Mouse (Mus musculus): ENCODE measurements around the gene Wapl. TPM values are rescaled to one million over a fixed set of nuclear protein-coding genes. Genes with fewer than 3 reads are reported as not detected.
A peak's percentile ranks its signal among the peaks of the same experiment; 100 is the strongest.

The Wapl gene
- total RNA-seq, 2 experiments from 2014 or later = 35.0 to 39.3 TPM

- intact Hi-C loops (cut with DNase I) = loop anchor here (5.0 kb wide), 1 partner anchor 71 kb away; no protein-coding TSS in a partner anchor
- DNase-seq = no peak
These were observed 7.1 kb downstream of the Wapl start for GRCm38 (mm10) chr14:34680815-34681214.

GRCm38 (mm10) chr14:34684989-34685388, 11.3 kb downstream of the Wapl start:
- DNase-seq = no peak
- intact Hi-C loops (cut with DNase I) = loop anchor here (5.0 kb wide), 1 partner anchor 67 kb away; no protein-coding TSS in a partner anchor

GRCm38 (mm10) chr14:34693970-34694369, 20.2 kb downstream of the Wapl start:
- DNase-seq = no peak
- intact Hi-C loops (cut with DNase I) = no loop called here

GRCm38 (mm10) chr14:34697376-34697775, 23.6 kb downstream of the Wapl start:
- intact Hi-C loops (cut with DNase I) = no loop called here
- DNase-seq = peak in 1 of 2 experiments; percentile 6

GRCm38 (mm10) chr14:34710209-34710608, 36.5 kb downstream of the Wapl start:
- no peak for DNase-seq
- intact Hi-C loops (cut with DNase I) = no loop called here

GRCm38 (mm10) chr14:34712027-34712426, 38.3 kb downstream of the Wapl start:
- DNase-seq = no peak
- intact Hi-C loops (cut with DNase I) = no loop called here

- intact Hi-C loops (cut with DNase I) = no loop called here
- DNase-seq = no peak
These were observed 39.1 kb downstream of the Wapl start for GRCm38 (mm10) chr14:34712857-34713256.

GRCm38 (mm10) chr14:34718150-34718549, 44.4 kb downstream of the Wapl start:
- no peak for DNase-seq
- intact Hi-C loops (cut with DNase I) = no loop called here

- DNase-seq = no peak
- intact Hi-C loops (cut with DNase I) = no loop called here
These were observed 54.0 kb downstream of the Wapl start for GRCm38 (mm10) chr14:34727709-34728108.

- no peak for DNase-seq
- intact Hi-C loops (cut with DNase I) = no loop called here
These were observed 61.7 kb downstream of the Wapl start for GRCm38 (mm10) chr14:34735405-34735804.

GRCm38 (mm10) chr14:34745401-34745800, 71.7 kb downstream of the Wapl start:
- no peak for DNase-seq
- intact Hi-C loops (cut with DNase I) = no loop called here

- intact Hi-C loops (cut with DNase I) = no loop called here
These were observed 82.0 kb downstream of the Wapl start for GRCm38 (mm10) chr14:34755731-34756130.

GRCm38 (mm10) chr14:34759938-34760337, 86.2 kb downstream of the Wapl start:
- intact Hi-C loops (cut with DNase I) = no loop called here
- DNase-seq = no peak

More at GRCm38 (mm10) chr14:34755731-34756130, 82.0 kb downstream of the Wapl start:
- DNase-seq = no peak

- intact Hi-C loops (cut with DNase I) = no loop called here
- no peak for DNase-seq
These were observed 87.6 kb downstream of the Wapl start for GRCm38 (mm10) chr14:34761082-34761959.

GRCm38 (mm10) chr14:34762682-34763081, 89.0 kb downstream of the Wapl start:
- DNase-seq = no peak
- intact Hi-C loops (cut with DNase I) = no loop called here

GRCm38 (mm10) chr14:34763771-34764539, 90.2 kb downstream of the Wapl start:
- no peak for DNase-seq
- intact Hi-C loops (cut with DNase I) = no loop called here

- DNase-seq = no peak
- intact Hi-C loops (cut with DNase I) = no loop called here
These were observed 91.2 kb downstream of the Wapl start for GRCm38 (mm10) chr14:34764908-34765307.

GRCm38 (mm10) chr14:34765380-34765779, 91.7 kb downstream of the Wapl start:
- no peak for DNase-seq
- intact Hi-C loops (cut with DNase I) = no loop called here

- intact Hi-C loops (cut with DNase I) = no loop called here
- no peak for DNase-seq
These were observed 92.5 kb downstream of the Wapl start for GRCm38 (mm10) chr14:34766181-34766580.

GRCm38 (mm10) chr14:34768373-34768772, 94.6 kb downstream of the Wapl start:
- intact Hi-C loops (cut with DNase I) = no loop called here
- peak; percentile 67 to 71 for DNase-seq

GRCm38 (mm10) chr14:34769021-34769566, 95.4 kb downstream of the Wapl start:
- intact Hi-C loops (cut with DNase I) = no loop called here
- peak; percentile 31 to 41 for DNase-seq
